Mouse (Mus musculus) hematopoietic stem cell, adult 5-6 weeks (primary cell): Measurements from ENCODE around the gene Cux2. TPM values are rescaled to one million over a fixed set of nuclear protein-coding genes. Genes with fewer than 3 reads are reported as not detected.

Experiments used
- ATAC-seq, 2 experiments: fragments of 125-278 bp in 1 of 2; replicated peaks in 1 of 2; 2 replicates each; pipeline ENCODE4 v1.8.0; 2016 to 2017; ENCODE audit warnings: inconsistent platforms in 2 of 2, mild to moderate bottlenecking in 2 of 2, moderate number of reproducible peaks in 2 of 2, low read depth in 1 of 2, moderate TSS enrichment in 1 of 2; ENCODE audit not compliant: low FRiP score in 2 of 2, poor library complexity in 2 of 2, severe bottlenecking in 2 of 2, insufficient read depth in 1 of 2, low TSS enrichment in 1 of 2
- total RNA-seq: library from RNA; stranded (forward); fragments of 172-1452, 232-1000 nt; gene quantifications from 2 replicates; pipeline ENCODE4 v1.2.3, GENCODE M21; 2017

Cux2 gene
- not detected in 2 replicates for total RNA-seq

GRCm38 (mm10) chr5:122050017-122050831 is at the start of gene Cux2:
Gene Cux2 (minus strand): TSS chr5:122050102.
- 0 out of 4 replicates have a peak, but pooled peaks of 1 of the 2 experiments have one; percentile 8 for ATAC-seq

- no peak for ATAC-seq
Measured at GRCm38 (mm10) chr5:122094439-122094838, 44.5 kb upstream of the Cux2 start.

GRCm38 (mm10) chr5:122093734-122094133 is 43.8 kb upstream of the Cux2 start:
- ATAC-seq = no peak

GRCm38 (mm10) chr5:122092794-122093193 is 42.9 kb upstream of the Cux2 start:
- no peak for ATAC-seq

GRCm38 (mm10) chr5:122091070-122091469 is 41.2 kb upstream of the Cux2 start:
- ATAC-seq = peak; percentile 50 to 68; a peak in 3 of 4 replicates

- no peak for ATAC-seq
Measured at GRCm38 (mm10) chr5:122089664-122090063, 39.8 kb upstream of the Cux2 start.

- peak; percentile 83 to 85 for ATAC-seq
Measured at GRCm38 (mm10) chr5:122088917-122089316, 39.0 kb upstream of the Cux2 start.

- ATAC-seq = no peak
Measured at GRCm38 (mm10) chr5:122086121-122086520, 36.2 kb upstream of the Cux2 start.

GRCm38 (mm10) chr5:122085291-122085690 is 35.4 kb upstream of the Cux2 start:
- ATAC-seq = no peak

GRCm38 (mm10) chr5:122084470-122084869 is 34.6 kb upstream of the Cux2 start:
- no peak for ATAC-seq

GRCm38 (mm10) chr5:122083282-122083681 is 33.4 kb upstream of the Cux2 start:
- no peak for ATAC-seq

- ATAC-seq = no peak
Measured at GRCm38 (mm10) chr5:122081471-122081870, 31.6 kb upstream of the Cux2 start.

GRCm38 (mm10) chr5:122080930-122081329 is 31.0 kb upstream of the Cux2 start:
- no peak for ATAC-seq

GRCm38 (mm10) chr5:122079796-122080195 is 29.9 kb upstream of the Cux2 start:
- no peak for ATAC-seq

- no peak for ATAC-seq
Measured at GRCm38 (mm10) chr5:122077244-122077643, 27.3 kb upstream of the Cux2 start.

GRCm38 (mm10) chr5:122075736-122076135 is 25.8 kb upstream of the Cux2 start:
- ATAC-seq = no peak

GRCm38 (mm10) chr5:122071997-122072396 is 22.1 kb upstream of the Cux2 start:
- ATAC-seq = no peak

- no peak for ATAC-seq
Measured at GRCm38 (mm10) chr5:122070963-122071800, 21.3 kb upstream of the Cux2 start.
